Mouse (Mus musculus): ENCODE results near the gene Mipep.

Mipep gene

GRCm38 (mm10) chr14:60747154-60747870, 37.1 kb upstream of the Mipep start:
- peaks cover 6% of the 10 kb centered on the region for H3K36me3 ChIP-seq (ENCODE audit: control insufficient read depth, insufficient read depth, low read length, poor library complexity, severe bottlenecking)

GRCm38 (mm10) chr14:60749880-60750279, 34.5 kb upstream of the Mipep start:
- peaks cover 11% of the 10 kb centered on the region for H3K36me3 ChIP-seq (ENCODE audit: control insufficient read depth, insufficient read depth, low read length, poor library complexity, severe bottlenecking)
- no peak for DNase-seq (ENCODE audit: low read depth, low spot score)
- H3K27me3 ChIP-seq (ENCODE audit: control insufficient read depth, insufficient read depth, low read length, poor library complexity, severe bottlenecking), result no peaks in the 10 kb centered on the region

More at GRCm38 (mm10) chr14:60747154-60747870, 37.1 kb upstream of the Mipep start:
- no peak for DNase-seq (ENCODE audit: low read depth, low spot score)
- H3K27me3 ChIP-seq (ENCODE audit: control insufficient read depth, insufficient read depth, low read length, poor library complexity, severe bottlenecking), result no peaks in the 10 kb centered on the region

GRCm38 (mm10) chr14:60751581-60751980, 32.8 kb upstream of the Mipep start:
- Histone ChIP-seq H3K27me3 (ENCODE audit: control insufficient read depth, insufficient read depth, low read length, poor library complexity, severe bottlenecking) (no peaks in the 10 kb centered on the region), H3K36me3 (ENCODE audit: control insufficient read depth, insufficient read depth, low read length, poor library complexity, severe bottlenecking) (peaks cover 9% of the 10 kb centered on the region; the same call in 1 of the 2 replicates)
- DNase-seq (ENCODE audit: low read depth, low spot score), result no peak

GRCm38 (mm10) chr14:60752892-60753800, 31.2 kb upstream of the Mipep start:
- Histone ChIP-seq H3K27me3 (ENCODE audit: control insufficient read depth, insufficient read depth, low read length, poor library complexity, severe bottlenecking) (no peaks in the 10 kb centered on the region), H3K36me3 (ENCODE audit: control insufficient read depth, insufficient read depth, low read length, poor library complexity, severe bottlenecking) (peaks cover 11% of the 10 kb centered on the region; the same call in 1 of the 2 replicates)
- no peak for DNase-seq (ENCODE audit: low read depth, low spot score)

- no peak for DNase-seq (ENCODE audit: low read depth, low spot score)
- Histone ChIP-seq H3K27me3 (ENCODE audit: control insufficient read depth, insufficient read depth, low read length, poor library complexity, severe bottlenecking) (no peaks in the 10 kb centered on the region), H3K36me3 (ENCODE audit: control insufficient read depth, insufficient read depth, low read length, poor library complexity, severe bottlenecking) (peaks cover 11% of the 10 kb centered on the region; the same call in 1 of the 2 replicates)
These were observed 30.6 kb upstream of the Mipep start for GRCm38 (mm10) chr14:60753801-60754126.

GRCm38 (mm10) chr14:60754656-60755055, 29.7 kb upstream of the Mipep start:
- DNase-seq (ENCODE audit: low read depth, low spot score), result no peak
- no peaks in the 10 kb centered on the region for H3K27me3 ChIP-seq (ENCODE audit: control insufficient read depth, insufficient read depth, low read length, poor library complexity, severe bottlenecking)
- H3K36me3 ChIP-seq (ENCODE audit: control insufficient read depth, insufficient read depth, low read length, poor library complexity, severe bottlenecking), result peaks cover 13% of the 10 kb centered on the region; the same call in 1 of the 2 replicates

GRCm38 (mm10) chr14:60756271-60756670, 28.1 kb upstream of the Mipep start:
- Histone ChIP-seq H3K36me3 (ENCODE audit: control insufficient read depth, insufficient read depth, low read length, poor library complexity, severe bottlenecking) (peaks cover 8% of the 10 kb centered on the region), H3K27me3 (ENCODE audit: control insufficient read depth, insufficient read depth, low read length, poor library complexity, severe bottlenecking) (no peaks in the 10 kb centered on the region)
- no peak for DNase-seq (ENCODE audit: low read depth, low spot score)

- H3K36me3 ChIP-seq (ENCODE audit: control insufficient read depth, insufficient read depth, low read length, poor library complexity, severe bottlenecking), result peaks cover 8% of the 10 kb centered on the region
- H3K27me3 ChIP-seq (ENCODE audit: control insufficient read depth, insufficient read depth, low read length, poor library complexity, severe bottlenecking), result no peaks in the 10 kb centered on the region
- no peak for DNase-seq (ENCODE audit: low read depth, low spot score)
These were observed 27.1 kb upstream of the Mipep start for GRCm38 (mm10) chr14:60757265-60757664.

- no peak for DNase-seq (ENCODE audit: low read depth, low spot score)
- Histone ChIP-seq H3K36me3 (ENCODE audit: control insufficient read depth, insufficient read depth, low read length, poor library complexity, severe bottlenecking) (peaks cover 8% of the 10 kb centered on the region), H3K27me3 (ENCODE audit: control insufficient read depth, insufficient read depth, low read length, poor library complexity, severe bottlenecking) (no peaks in the 10 kb centered on the region)
These were observed 26.7 kb upstream of the Mipep start for GRCm38 (mm10) chr14:60757722-60758121.

- DNase-seq (ENCODE audit: low read depth, low spot score), result no peak
These were observed 25.3 kb upstream of the Mipep start for GRCm38 (mm10) chr14:60759097-60759496.

GRCm38 (mm10) chr14:60761801-60762200, 22.6 kb upstream of the Mipep start:
- no peak for DNase-seq (ENCODE audit: low read depth, low spot score)
- Histone ChIP-seq H3K36me3 (ENCODE audit: control insufficient read depth, insufficient read depth, low read length, poor library complexity, severe bottlenecking) (peaks cover 4% of the 10 kb centered on the region), H3K27me3 (ENCODE audit: control insufficient read depth, insufficient read depth, low read length, poor library complexity, severe bottlenecking) (no peaks in the 10 kb centered on the region)

More at GRCm38 (mm10) chr14:60759097-60759496, 25.3 kb upstream of the Mipep start:
- H3K27me3 ChIP-seq (ENCODE audit: control insufficient read depth, insufficient read depth, low read length, poor library complexity, severe bottlenecking), result no peaks in the 10 kb centered on the region
- peaks cover 8% of the 10 kb centered on the region for H3K36me3 ChIP-seq (ENCODE audit: control insufficient read depth, insufficient read depth, low read length, poor library complexity, severe bottlenecking)

- Histone ChIP-seq H3K27me3 (ENCODE audit: control insufficient read depth, insufficient read depth, low read length, poor library complexity, severe bottlenecking) (no peaks in the 10 kb centered on the region), H3K36me3 (ENCODE audit: control insufficient read depth, insufficient read depth, low read length, poor library complexity, severe bottlenecking) (peaks cover 4% of the 10 kb centered on the region)
- DNase-seq (ENCODE audit: low read depth, low spot score), result no peak
These were observed 21.6 kb upstream of the Mipep start for GRCm38 (mm10) chr14:60762754-60763153.

GRCm38 (mm10) chr14:60763746-60764145, 20.6 kb upstream of the Mipep start:
- Histone ChIP-seq H3K27me3 (ENCODE audit: control insufficient read depth, insufficient read depth, low read length, poor library complexity, severe bottlenecking) (no peaks in the 10 kb centered on the region), H3K36me3 (ENCODE audit: control insufficient read depth, insufficient read depth, low read length, poor library complexity, severe bottlenecking) (peaks cover 2% of the 10 kb centered on the region)
- no peak for DNase-seq (ENCODE audit: low read depth, low spot score)

- no peaks in the 10 kb centered on the region for H3K27me3 ChIP-seq (ENCODE audit: control insufficient read depth, insufficient read depth, low read length, poor library complexity, severe bottlenecking)
- no peak for DNase-seq (ENCODE audit: low read depth, low spot score)
- no peaks in the 10 kb centered on the region; the same call in none of the 2 replicates for H3K36me3 ChIP-seq (ENCODE audit: control insufficient read depth, insufficient read depth, low read length, poor library complexity, severe bottlenecking)
These were observed 19.8 kb upstream of the Mipep start for GRCm38 (mm10) chr14:60764526-60764925.

GRCm38 (mm10) chr14:60765025-60765424, 19.3 kb upstream of the Mipep start:
- H3K27me3 ChIP-seq (ENCODE audit: control insufficient read depth, insufficient read depth, low read length, poor library complexity, severe bottlenecking), result no peaks in the 10 kb centered on the region
- DNase-seq (ENCODE audit: low read depth, low spot score), result no peak
- no peaks in the 10 kb centered on the region; the same call in none of the 2 replicates for H3K36me3 ChIP-seq (ENCODE audit: control insufficient read depth, insufficient read depth, low read length, poor library complexity, severe bottlenecking)

Measured in splenic B cell, adult 2 months (primary cell).